18 mouse cellular contexts compared by ENCODE assay signal in genomic region chr2:52868181-52868580, GRCm38 (mm10).
"Had no signal": no experiment of that assay in that cellular context is flagged by ENCODE, and none has a peak within 500 bp of the region (broad histone marks: within the 10 kb centered on the region; RNA-seq: fewer than 3 reads in every experiment).

No protein-coding gene starts in this region.

- H3K4me3 ChIP-seq: kidney, embryonic 15.5 days; limb, embryonic 12.5 days; limb, embryonic 15.5 days; neural tube, embryonic 12.5 days; neural tube, embryonic 15.5 days had no signal

- H3K9ac ChIP-seq: kidney, embryonic 15.5 days; limb, embryonic 12.5 days; limb, embryonic 15.5 days; liver, embryonic 14.5 days; liver, postnatal 0 days; neural tube, embryonic 12.5 days; neural tube, embryonic 15.5 days had no signal

- H3K27me3 ChIP-seq: kidney, embryonic 15.5 days; limb, embryonic 12.5 days; limb, embryonic 15.5 days; neural tube, embryonic 12.5 days; neural tube, embryonic 15.5 days had no signal

- DNase-seq: kidney, adult 8-10 months; kidney, postnatal 10 days; kidney, postnatal 36 days; left cerebral cortex, postnatal 4 days; liver, postnatal 0 days; midbrain, embryonic 14.5 days; right cerebral cortex, adult 18-20 months; right cerebral cortex, postnatal 14 days; right cerebral cortex, postnatal 4 days; thymus, postnatal 25 days had no signal

- H3K9me3 ChIP-seq: kidney, embryonic 15.5 days; limb, embryonic 15.5 days; neural tube, embryonic 12.5 days; neural tube, embryonic 15.5 days had no signal

- ATAC-seq: liver, postnatal 0 days had no signal

- H3K4me2 ChIP-seq: kidney, embryonic 15.5 days; limb, embryonic 12.5 days; limb, embryonic 15.5 days; liver, embryonic 11.5 days; midbrain, embryonic 11.5 days; neural tube, embryonic 12.5 days; neural tube, embryonic 15.5 days had no signal

- H3K27ac ChIP-seq: kidney, embryonic 15.5 days; limb, embryonic 12.5 days; limb, embryonic 15.5 days; liver, embryonic 14.5 days; neural tube, embryonic 12.5 days; neural tube, embryonic 15.5 days had no signal
